Mouse (Mus musculus): ENCODE data around the gene Arhgef25.

DNA sequence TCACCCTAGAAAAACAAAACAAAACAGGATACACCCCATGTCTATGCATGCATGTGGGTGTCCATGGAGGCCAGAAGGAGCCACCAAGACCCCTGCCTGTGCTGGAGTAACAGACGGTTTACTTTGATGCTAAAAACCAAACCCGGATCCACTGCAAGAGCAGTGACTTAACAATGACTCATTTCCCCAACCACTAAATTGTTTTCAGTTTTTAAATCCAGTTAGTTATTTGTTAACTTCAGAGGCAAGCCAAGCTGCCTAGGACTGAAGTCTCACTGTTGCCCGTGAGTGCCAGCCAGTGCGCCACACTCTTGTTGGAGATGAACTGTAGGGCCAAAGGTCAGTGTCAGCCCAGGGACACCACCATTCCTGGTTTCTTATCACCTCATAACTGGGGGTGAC is 39.4 kb downstream of the Arhgef25 start:
- TF ChIP-seq CTCF (IDR thresholded peaks at IDR 0.05; ENCODE audit: insufficient read depth, low read length) (no peak), POLR2A (IDR thresholded peaks at IDR 0.05; ENCODE audit: borderline replicate concordance, extremely low read depth, low read depth, low read length) (no peak)
